Mouse (Mus musculus): ENCODE results near the gene Slc4a1.

Slc4a1 gene

DNA sequence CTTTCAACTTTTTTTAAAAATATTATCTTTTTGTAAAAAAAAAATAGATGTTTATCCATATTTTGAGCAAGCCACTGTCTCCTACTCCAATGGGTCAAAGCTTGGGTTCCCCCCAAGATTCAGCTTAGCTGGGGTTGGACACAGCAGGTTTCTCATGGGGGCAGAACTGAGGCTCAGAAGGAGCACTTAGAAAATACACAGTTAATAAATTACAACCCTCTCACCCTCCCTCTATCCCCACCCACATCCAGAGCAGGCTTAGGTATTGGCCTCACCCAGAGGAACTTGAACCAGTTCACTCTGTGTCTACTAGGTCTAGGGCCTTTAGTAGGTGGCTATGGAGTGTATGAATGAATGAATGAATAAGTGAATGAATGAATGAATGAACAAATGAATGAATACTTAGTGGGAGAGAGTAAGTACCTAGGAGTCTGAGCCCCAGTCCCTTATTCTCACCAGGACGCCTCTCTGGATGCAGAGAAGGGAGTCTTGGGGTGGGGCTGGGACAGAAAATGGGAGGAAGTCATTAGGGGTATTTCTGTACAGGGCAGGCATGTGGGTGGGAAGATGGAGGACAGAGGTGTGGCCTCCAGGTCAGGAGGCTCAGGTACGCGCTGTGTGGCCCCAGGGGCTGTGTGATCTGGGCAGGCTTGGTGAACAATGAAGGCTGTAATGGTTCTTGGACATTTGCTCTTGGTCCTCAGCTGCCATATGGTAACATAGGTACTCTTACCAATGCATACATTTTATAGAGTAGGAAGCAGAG, 16.6 kb downstream of the Slc4a1 start:
- DNase-seq (ENCODE audit: low read depth) = no peak

GRCm38 (mm10) chr11:102348771-102349170, 17.2 kb downstream of the Slc4a1 start:
- no peak for DNase-seq (ENCODE audit: low read depth)

DNA sequence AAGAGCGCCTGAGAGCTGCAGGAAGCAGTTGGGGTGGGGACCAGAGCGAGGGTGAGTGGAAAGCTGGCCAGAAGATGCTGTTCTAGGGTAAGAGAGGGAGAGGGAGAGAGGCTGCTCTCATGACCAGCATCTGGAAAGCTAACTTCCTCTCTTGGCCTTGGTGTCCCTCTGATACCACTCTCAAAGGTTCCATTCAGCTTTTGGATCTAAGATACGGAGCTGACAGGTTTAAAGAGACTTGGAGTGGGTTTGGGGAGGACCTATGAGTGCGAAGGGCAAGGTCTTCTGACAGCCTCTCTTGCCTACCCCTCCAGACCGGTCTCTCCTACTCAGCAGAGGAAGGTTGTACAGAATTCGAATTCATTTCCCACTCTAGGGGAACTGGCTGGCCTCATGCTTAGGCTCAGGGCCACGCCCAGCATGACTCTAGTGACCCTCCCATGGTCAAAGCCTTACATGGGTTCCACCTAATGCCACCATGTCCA, 17.9 kb downstream of the Slc4a1 start:
- no peak for DNase-seq (ENCODE audit: low read depth)

- no peak for DNase-seq (ENCODE audit: low read depth)
Measured at GRCm38 (mm10) chr11:102347683-102348082, 18.3 kb downstream of the Slc4a1 start.

DNA sequence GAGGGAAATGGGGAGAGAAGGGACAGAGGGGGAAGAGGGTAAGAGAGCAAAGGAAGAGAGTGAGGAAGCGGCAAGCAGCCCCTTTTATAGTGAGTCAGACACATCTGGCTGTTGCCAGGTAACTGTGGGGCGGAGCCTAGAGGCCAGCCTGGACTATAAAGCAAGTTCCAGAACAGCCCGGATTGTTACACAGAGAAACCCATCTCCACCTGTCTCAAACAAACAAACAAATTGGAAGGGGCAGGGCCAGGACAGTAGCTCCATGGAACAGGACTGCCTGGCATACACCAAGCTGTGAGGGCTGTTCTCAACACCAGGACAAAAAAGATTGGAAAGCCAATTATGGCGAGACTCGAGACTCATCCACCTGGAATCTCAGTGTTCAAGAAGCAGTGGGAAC, 19.1 kb downstream of the Slc4a1 start:
- DNase-seq (ENCODE audit: low read depth) = no peak

- no peak for DNase-seq (ENCODE audit: low read depth)
Measured at GRCm38 (mm10) chr11:102344458-102344857, 21.5 kb downstream of the Slc4a1 start.

GRCm38 (mm10) chr11:102342742-102343141, 23.3 kb downstream of the Slc4a1 start:
- no peak for DNase-seq (ENCODE audit: low read depth)

- no peak for DNase-seq (ENCODE audit: low read depth)
Measured at GRCm38 (mm10) chr11:102341101-102341500, 24.9 kb downstream of the Slc4a1 start.

GRCm38 (mm10) chr11:102339624-102340023, 26.4 kb downstream of the Slc4a1 start:
- no peak for DNase-seq (ENCODE audit: low read depth)

DNA sequence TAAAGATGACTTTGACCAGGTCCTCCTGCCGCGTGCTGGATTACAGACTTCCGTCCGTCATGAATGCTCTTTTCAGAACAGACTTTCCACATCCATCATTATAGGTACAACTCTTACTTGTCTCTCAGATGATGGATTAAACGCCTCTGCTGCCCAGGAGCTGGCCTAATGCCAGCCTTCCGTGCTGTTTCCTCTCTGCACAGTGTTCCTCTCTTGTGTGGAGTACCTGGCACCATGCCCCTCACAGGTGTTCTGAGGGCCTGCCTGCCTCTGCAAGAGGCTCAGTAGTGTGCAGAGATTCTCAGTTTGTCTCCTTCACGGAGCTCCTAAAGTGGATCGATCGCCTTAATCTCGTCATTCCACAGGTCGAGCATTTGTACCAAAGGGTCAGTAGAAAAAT, 26.8 kb downstream of the Slc4a1 start:
- DNase-seq (ENCODE audit: low read depth) = no peak

DNA sequence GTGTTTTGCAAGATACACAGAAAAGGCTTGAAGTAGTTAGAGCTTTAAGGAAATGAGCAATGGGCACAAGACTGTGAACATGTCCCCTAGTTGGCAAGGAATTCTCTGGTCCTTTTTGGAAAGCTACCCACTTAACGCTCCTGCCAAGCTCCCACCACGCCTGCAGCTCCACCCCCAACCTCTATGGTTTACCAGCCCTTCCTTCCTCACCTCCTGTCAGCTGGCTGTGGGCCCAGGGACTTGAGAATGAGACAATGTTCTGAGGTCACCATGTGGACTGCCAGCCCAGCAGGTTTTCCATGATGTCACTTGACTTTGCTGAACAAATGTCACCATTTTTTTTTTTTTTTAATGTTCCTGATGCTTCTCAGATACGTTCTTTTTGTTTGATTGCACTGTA, 27.4 kb downstream of the Slc4a1 start:
- DNase-seq (ENCODE audit: low read depth) = no peak

- DNase-seq (ENCODE audit: low read depth) = no peak
Measured at GRCm38 (mm10) chr11:102337921-102338320, 28.1 kb downstream of the Slc4a1 start.

DNA sequence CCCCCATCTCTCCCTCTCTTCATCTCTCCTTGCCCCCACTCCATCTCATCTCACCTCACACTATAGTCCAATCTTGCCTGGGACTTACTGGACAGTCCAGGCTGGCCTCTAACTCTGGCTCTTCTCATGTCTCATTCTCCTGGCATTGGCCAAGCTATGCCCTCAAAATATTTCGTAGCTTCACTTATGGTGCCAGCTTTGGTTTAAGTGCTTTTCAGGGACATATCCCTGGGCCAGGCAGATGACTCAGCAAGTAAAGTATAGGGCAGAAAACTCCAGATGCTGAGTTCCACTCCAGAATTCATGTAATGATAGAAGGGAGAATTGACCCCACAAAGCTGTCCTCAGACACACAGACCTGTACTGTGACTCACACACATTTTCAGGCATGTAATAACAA, 29.8 kb downstream of the Slc4a1 start:
- DNase-seq (ENCODE audit: low read depth) = no peak

DNA sequence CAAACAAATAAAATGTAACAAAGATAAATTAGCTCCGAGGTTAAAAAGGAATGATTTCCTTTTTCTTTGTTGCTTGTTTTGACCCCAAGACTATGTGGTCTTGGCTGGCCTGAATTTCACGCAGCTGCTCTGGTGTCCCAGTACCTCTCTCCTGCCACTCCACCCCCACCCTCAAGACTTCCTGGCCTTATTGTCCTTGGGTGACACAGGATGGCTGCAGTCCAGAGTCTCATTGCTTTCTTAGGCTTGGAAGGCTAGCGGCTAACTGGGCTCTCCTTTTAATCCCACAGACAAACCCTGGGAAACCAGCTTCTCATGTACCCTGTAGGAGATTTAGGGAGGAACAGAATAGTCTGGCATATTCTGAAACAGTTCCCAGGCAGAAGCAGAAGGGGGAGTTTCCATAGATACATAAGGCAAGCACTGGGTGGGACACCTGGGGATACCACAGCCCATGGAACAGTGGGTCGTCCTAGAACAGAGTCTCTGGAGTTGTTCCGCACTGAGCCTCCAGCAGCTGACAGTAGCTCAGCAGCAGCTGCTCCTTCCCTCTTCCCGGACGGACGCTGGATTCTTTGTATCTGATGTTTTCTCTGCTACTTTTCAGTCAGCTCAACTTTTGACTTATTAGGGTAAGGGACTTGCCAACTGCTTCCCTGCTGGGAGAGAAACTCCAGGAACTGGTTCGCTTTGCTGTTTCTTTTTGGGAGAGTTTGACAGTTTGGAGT, 30.9 kb downstream of the Slc4a1 start:
- DNase-seq (ENCODE audit: low read depth) = no peak

GRCm38 (mm10) chr11:102334010-102334409, 32.0 kb downstream of the Slc4a1 start:
- DNase-seq (ENCODE audit: low read depth) = no peak

DNA sequence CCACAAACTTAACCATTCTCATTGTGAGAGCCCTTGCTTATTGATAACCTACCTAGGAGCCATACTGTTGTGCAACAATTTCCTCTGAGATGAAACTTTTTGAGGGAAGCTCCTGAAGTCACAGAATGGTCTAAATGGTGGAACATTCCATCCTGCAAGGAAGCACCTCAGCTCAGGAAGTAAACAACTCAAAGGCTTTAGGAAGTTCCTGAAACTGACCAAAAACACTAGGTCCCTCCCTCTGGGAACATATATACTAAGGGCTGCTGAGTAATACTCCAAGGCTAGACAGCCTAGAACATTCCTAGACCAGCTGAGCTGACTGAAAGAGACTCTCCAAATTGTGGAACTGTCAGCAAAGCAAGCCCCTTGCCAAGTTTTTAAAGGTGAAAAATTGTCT, 32.9 kb downstream of the Slc4a1 start:
- no peak for DNase-seq (ENCODE audit: low read depth)

DNA sequence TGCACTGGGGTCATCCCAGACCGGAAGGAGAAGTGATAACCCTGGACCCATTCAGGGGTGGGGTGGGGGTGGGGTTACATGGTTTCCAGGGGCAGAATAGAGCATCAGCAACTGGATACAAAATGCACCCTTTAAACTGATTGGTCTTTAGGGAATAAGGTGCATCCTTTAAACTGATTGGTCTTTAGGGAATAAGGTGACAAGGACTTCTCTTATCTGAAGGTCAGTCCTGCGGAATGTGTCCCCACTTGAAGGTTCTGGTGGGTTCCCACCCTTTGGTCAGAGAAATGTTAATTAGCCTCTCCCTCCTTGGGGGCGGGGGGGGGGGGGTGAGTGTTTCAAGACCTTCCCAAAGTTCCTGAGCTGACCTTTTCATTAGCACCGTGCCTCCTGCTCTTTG, 34.2 kb downstream of the Slc4a1 start:
- DNase-seq (ENCODE audit: low read depth) = no peak

- DNase-seq (ENCODE audit: low read depth) = no peak
Measured at GRCm38 (mm10) chr11:102330039-102330438, 36.0 kb downstream of the Slc4a1 start.

GRCm38 (mm10) chr11:102329518-102329917, 36.5 kb downstream of the Slc4a1 start:
- DNase-seq (ENCODE audit: low read depth) = no peak

GRCm38 (mm10) chr11:102327839-102328238, 38.2 kb downstream of the Slc4a1 start:
- no peak for DNase-seq (ENCODE audit: low read depth)

- DNase-seq (ENCODE audit: low read depth) = no peak
Measured at GRCm38 (mm10) chr11:102327250-102327649, 38.8 kb downstream of the Slc4a1 start.

DNA sequence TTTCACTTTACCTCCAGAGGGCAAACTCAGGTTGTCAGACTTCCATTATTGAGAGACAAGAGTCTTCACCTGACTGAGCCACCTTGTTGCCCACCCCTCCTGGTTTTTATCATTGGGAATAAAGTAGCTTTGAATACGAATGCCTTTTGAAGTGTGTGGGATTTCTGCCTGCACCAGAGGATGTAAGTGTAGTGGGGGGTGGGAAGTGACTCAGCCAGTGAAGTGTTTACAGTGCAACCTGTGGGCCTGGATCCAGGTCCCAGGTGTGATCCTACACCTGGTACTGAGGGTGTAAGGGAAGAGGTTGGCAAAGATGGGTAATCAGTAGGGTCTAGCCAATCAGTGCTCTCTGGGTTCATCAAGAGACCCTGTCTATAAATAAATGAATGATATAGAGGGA, 42.5 kb downstream of the Slc4a1 start:
- DNase-seq (ENCODE audit: low read depth) = no peak

- no peak for DNase-seq (ENCODE audit: low read depth)
Measured at GRCm38 (mm10) chr11:102321931-102322330, 44.1 kb downstream of the Slc4a1 start.

GRCm38 (mm10) chr11:102320686-102321005, 45.4 kb downstream of the Slc4a1 start:
- no peak for DNase-seq (ENCODE audit: low read depth)
